Mouse (Mus musculus) left cerebral cortex, postnatal 25 days (tissue): ENCODE data around the gene Tspan3. TPM values are rescaled to one million over a fixed set of nuclear protein-coding genes. Genes with fewer than 3 reads are reported as not detected.

Experiments used
- total RNA-seq, 2 experiments: library from RNA; stranded (reverse); gene quantifications; 2 replicates each; pipeline ENCODE4 v1.2.3; 2021

The Tspan3 gene
- total RNA-seq, 2 experiments from 2014 or later = 377 to 393 TPM

Other genes with a start within 250 kb of the Tspan3 start
- gene Scaper, start 227.4 kb downstream of the Tspan3 start, total RNA-seq = 10 to 100 TPM; 30.1 to 30.9 TPM
- not detected for gene 4930563M21Rik, start 154.9 kb downstream of the Tspan3 start, total RNA-seq
- gene Rcn2, start 123.6 kb downstream of the Tspan3 start, total RNA-seq = 100 to 1,000 TPM; 109 to 112 TPM
- 1 to 10 TPM; 2.7 to 3.1 TPM for gene Pstpip1, start 75.5 kb downstream of the Tspan3 start, total RNA-seq